8 mouse cellular contexts compared by ENCODE assay signal in the genomic region with DNA sequence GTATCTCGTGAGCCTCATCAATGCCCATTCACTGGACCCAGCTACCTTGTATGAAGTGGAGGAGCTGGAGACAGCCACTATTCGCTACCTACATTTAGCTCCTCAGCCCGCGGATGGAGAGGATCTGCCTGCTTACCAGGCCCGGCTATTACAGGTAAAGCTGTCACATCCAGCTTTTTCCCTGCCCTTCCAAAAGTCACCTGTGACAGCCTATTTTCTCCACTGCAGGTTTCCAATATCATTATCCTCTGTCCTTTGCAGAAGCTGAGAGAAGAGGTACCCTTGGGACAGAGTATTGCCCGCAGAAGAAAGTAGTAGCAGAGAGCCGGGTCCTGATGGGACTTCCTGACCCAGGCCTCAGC. TPM values are rescaled to one million over a fixed set of nuclear protein-coding genes. Genes with fewer than 3 reads are reported as not detected.
DNase-seq lines count a peak whose midpoint lies in the region; ATAC-seq and TF ChIP-seq lines count a peak whose summit lies in the region.

A gene (plus strand): TSS at position 301 of the 362 bp plus-strand sequence.

- no peak for TF ChIP-seq POLR2A in bone marrow macrophage, adult 2 months (IDR thresholded peaks at IDR 0.05; ENCODE audit: borderline replicate concordance, low read depth, low read length)

- peak within 1 kb of the TSS; percentile 93 for H3K27ac ChIP-seq in bone marrow macrophage, adult 2 months (ENCODE audit: insufficient read depth, low read depth, low read length)
- peak within 1 kb of the TSS; percentile 97 for H3K27ac ChIP-seq in liver, embryonic 16.5 days (ENCODE audit: low read length)

- no peak for ATAC-seq in granulocyte monocyte progenitor cell, adult 5-6 weeks (replicated peaks; ENCODE audit: poor library complexity, severe bottlenecking)
- no peak for ATAC-seq in liver, embryonic 16.5 days (ENCODE audit: low read depth)

- intact Hi-C loops in left cerebral cortex, postnatal 10 days (cut with DNase I), result no loop called here
- intact Hi-C loops in left cerebral cortex, postnatal 14 days (cut with DNase I), result no loop called here

- 77% methylated on average over 7 of the region's 7 CpGs for WGBS in liver, embryonic 16.5 days (ENCODE audit: insufficient replicate concordance)

- TF ChIP-seq CTCF in bone marrow macrophage, adult 2 months (IDR thresholded peaks at IDR 0.05; ENCODE audit: low read depth, low read length), result no peak

- peak within 1 kb of the TSS; percentile 87 for H3K4me2 ChIP-seq in liver, embryonic 16.5 days (ENCODE audit: low read depth, low read length)

- H3K27me3 ChIP-seq in liver, embryonic 16.5 days (ENCODE audit: control insufficient read depth, insufficient read depth, low read depth, low read length), result no peaks in the 10 kb centered on the region

- H3K36me3 ChIP-seq in liver, embryonic 16.5 days (ENCODE audit: control insufficient read depth, insufficient read depth), result peaks cover 55% of the 10 kb centered on the region

- no peaks in the 10 kb centered on the region for H3K9me3 ChIP-seq in liver, embryonic 16.5 days (replicated peaks; ENCODE audit: control insufficient read depth, low read length)

- H3K9ac ChIP-seq in liver, embryonic 16.5 days (ENCODE audit: low read depth, low read length), result peak within 1 kb of the TSS; percentile 85

- peak within 1 kb of the TSS; percentile 76 for H3K4me3 ChIP-seq in bone marrow macrophage, adult 2 months (ENCODE audit: insufficient read depth, low read length)
- H3K4me3 ChIP-seq in liver, embryonic 16.5 days (ENCODE audit: low read depth, low read length), result peak within 1 kb of the TSS; percentile 77

- DNase-seq in left cerebral cortex, postnatal 10 days (ENCODE audit: extremely low spot score in 1 of 2, low spot score in 2 of 2), result no peak
- DNase-seq in left cerebral cortex, postnatal 14 days (ENCODE audit: low spot score in 2 of 2), result no peak
- no peak for DNase-seq in right cerebral cortex, postnatal 10 days (ENCODE audit: low spot score in 2 of 2)
- no peak for DNase-seq in right cerebral cortex, postnatal 36 days (ENCODE audit: low spot score in 2 of 2)
- DNase-seq in cerebellum, postnatal 10 days, result no peak

- peaks cover 6% of the 10 kb centered on the region; the same call in 1 of the 2 replicates for H3K4me1 ChIP-seq in bone marrow macrophage, adult 2 months (ENCODE audit: control insufficient read depth, insufficient read depth, low read length)
- H3K4me1 ChIP-seq in liver, embryonic 16.5 days (ENCODE audit: control insufficient read depth, low read depth, low read length), result peaks cover 29% of the 10 kb centered on the region

RNA-seq across cellular contexts. Expression of the gene that starts here (rescaled TPM):
- total RNA-seq in left cerebral cortex, postnatal 10 days (2021), result 10 to 100 TPM; 10.0 to 12.5 TPM
- total RNA-seq in left cerebral cortex, postnatal 14 days (2021), result 1 to 10 TPM; 8.0 to 8.4 TPM
- polyA plus RNA-seq in bone marrow macrophage, adult 2 months (2012; ENCODE audit: insufficient read depth, insufficient read length, missing spikeins), result 74.7 and 77.7 TPM in 2 replicates
- 23.4 and 31.2 TPM in 2 replicates for total RNA-seq in granulocyte monocyte progenitor cell, adult 5-6 weeks (2014; fragmentation: Nextera tagmentation)
- 21.9 and 27.4 TPM in 2 replicates for total RNA-seq in granulocyte monocyte progenitor cell, adult 5-6 weeks (2017)
- polyA plus RNA-seq in liver, embryonic 16.5 days (2015; fragmentation: Nextera tagmentation; extraction: Ambion mirVana), result 15.9 and 17.2 TPM in 2 replicates
